Mouse (Mus musculus) olfactory bulb, adult 2 months (tissue): ENCODE results near the gene Gtpbp8.

Experiments
- CTCF ChIP-seq: fragments of 200-500 bp; IDR thresholded peaks from 2 replicates; pipeline ENCODE4 v1.5.1; 2012; ENCODE audit warnings: low read depth, mild to moderate bottlenecking, low read length, moderate library complexity; ENCODE audit not compliant: insufficient read depth
- POLR2A ChIP-seq: fragments of 200-500 bp; IDR thresholded peaks from 2 replicates; pipeline ENCODE4 v1.6.1; 2012; ENCODE audit warnings: mild to moderate bottlenecking, low read depth, low read length, moderate library complexity; ENCODE audit not compliant: insufficient read depth

DNA sequence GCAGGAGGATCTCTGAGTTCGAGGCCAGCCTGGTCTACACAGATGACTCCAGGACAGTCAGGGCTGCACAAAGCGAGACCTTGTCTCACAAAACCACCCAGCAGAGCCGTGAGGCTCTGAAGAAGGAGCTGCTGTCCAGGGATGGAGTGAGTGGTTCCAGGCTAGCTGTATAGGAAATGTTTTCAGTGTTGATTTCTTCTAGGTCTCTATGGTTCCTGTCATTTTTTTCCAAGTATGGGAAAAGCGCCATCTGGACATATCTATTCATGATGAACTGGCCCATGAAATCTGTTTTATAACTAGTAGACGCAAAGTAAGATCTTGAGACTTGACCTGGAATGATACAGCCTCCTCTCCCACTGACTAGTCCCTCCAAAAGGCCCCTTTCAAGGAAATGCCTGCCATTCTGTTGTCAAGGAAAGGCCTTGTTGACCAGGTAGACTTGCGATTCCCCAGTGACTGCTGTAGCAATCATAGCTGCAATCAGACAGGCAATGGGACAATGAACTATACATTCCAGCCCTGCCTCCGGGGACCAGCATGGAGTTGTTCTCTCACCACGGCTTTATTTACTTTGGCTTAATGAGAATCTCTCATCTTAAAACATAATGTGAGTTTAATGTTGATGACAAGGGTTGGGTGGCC lies 50.8 kb downstream of the Gtpbp8 start:
- TF ChIP-seq CTCF (no peak), POLR2A (no peak)
